Mouse (Mus musculus) embryo, embryonic 10 days (tissue): ENCODE measurements at regions not wholly inside any gene's neighbourhood (a gene's known extent, or its start where the extent isn't known, plus 50 kb on each side); places are given as distances from the start of the nearest gene placed in this dataset.
A peak's percentile ranks its signal among the peaks of the same experiment; 100 is the strongest.

Experiments used
- DNase-seq: peaks from one replicate; pipeline ENCODE4 v3.0.0-alpha.2; 2015; ENCODE audit warnings: low spot score

DNA sequence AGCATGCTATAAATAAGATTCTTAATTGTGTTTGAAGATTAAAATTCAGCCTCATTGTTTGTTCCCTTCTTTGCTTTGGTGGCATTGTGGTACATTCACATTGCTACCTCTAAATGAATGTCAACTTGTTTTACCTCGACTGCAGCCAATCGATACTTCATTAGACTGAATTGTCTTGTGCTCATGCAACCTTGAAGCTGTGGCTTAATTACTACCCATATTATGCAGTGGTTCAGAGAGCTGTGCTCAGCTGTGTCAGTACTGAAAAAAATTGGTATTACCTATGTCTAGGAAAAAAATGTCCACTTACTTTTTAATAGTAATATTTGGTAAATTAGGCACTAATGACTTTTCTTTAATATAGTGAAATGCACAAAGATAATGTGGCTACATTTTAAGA, 1523.6 kb upstream of the Gm8797 start:
- DNase-seq = no peak

GRCm38 (mm10) chr3:4271361-4271760, 1479.2 kb upstream of the Gm8797 start:
- DNase-seq = no peak

DNA sequence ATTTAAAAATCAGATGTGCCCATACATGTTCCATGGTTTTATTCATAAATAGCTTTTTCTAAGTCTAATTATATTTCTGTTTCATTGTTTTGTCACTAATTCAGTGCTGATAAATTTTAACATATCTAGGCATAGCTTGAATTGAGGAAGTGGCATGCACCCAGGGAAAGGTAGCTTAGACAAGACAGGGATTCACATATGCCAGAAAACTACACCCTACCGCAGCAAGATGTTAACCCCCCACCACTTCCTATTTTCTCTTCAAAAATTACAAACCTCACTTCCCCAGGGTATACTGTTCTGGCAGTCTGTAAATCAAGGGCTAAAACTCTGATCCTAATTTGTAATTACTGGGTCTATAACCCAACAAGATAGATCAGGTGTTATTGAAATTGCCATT, 1476.0 kb upstream of the Gm8797 start:
- no peak for DNase-seq

DNA sequence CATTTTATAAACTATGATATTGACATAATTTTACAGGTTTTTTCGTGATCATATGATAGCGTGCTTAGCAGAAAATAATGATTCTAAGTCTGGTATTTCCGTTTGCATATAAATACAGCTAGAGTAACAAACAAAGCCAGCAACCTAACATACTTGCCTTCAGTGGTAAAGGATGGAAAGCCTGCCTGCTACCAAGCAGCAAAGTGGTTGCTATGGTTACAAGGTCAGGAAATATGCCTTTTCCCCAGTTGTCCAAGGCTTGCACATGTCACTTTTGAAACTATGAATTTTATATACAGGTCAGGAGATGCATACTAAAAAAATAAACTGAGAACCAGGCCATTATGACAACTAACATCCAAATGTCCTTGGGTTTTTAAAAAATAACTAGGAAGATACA, 1472.6 kb upstream of the Gm8797 start:
- DNase-seq = peak; percentile 78

DNA sequence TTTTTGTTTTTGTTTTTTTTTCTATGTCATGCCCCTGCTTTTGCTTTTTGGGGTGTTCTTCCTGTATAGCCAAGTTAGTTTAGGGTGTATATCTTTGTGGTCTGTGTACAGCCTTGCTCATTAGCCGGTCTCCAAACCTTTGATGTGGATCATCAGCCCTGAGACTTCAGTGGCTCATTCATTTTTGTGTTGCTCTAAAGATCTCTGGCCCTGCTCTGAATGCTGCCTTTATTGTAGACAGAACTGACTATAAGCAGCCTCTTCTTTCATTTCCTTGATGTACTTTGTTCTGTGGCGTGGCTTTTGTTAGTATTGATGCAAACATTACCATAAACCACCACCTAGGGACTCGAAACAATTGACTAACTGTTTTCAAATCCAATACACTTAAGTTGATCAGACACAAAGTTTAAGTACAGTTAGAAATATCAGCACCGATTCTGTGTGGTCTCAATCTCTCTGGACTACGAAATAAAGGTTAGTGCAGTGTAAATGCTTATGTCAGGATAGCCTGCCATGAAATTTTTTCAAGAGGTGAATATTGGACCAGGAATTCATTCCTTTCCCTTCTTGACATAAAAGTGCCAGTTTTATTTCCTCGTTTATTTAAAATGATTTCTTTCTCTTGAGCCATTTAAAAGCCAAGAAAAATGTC, 1470.1 kb upstream of the Gm8797 start:
- DNase-seq = peak; percentile 15

DNA sequence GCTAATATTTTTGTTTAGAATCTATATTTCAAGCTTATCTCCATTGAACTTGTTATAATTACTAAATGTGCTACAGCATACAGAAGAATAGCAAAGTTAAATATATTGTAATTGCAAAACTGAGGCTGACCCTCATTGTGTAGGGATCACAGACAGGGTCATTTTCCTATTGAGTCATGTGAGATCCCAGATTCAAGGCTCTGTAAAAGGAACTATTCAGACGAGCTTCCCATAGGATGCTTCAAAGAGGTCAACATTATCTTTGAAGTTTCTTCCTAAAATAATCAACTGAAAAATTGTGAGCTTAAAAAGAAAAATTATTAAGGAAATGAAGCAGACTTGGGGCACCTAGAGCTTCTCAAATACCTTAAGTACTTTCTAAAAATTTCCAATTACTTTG, 1469.5 kb upstream of the Gm8797 start:
- DNase-seq = peak; percentile 5

- no peak for DNase-seq
These were observed 1463.5 kb upstream of the Gm8797 start for GRCm38 (mm10) chr3:4287141-4287540.

DNA sequence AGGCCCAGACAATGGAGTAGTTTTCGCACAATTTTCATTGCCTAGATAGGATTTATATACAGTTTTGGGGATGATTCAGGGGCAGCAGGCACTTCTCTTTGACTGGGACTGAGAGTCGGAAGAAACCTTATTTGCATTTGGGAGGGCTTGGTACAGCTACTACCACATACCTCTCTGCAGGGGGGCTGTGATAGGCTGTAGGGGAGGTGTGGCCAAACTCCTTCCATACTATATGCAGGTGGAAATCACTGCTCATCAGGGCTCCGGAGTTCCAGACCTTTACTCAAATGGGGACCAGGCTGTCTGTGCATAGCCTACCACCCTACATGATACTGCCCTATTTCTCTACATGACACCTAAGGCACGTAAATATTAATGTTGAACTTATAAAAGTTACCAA, 1414.2 kb upstream of the Gm8797 start:
- DNase-seq = no peak

GRCm38 (mm10) chr3:4339153-4339552, 1411.5 kb upstream of the Gm8797 start:
- no peak for DNase-seq
